Mouse (Mus musculus): ENCODE measurements around the gene Tomt.

DNA sequence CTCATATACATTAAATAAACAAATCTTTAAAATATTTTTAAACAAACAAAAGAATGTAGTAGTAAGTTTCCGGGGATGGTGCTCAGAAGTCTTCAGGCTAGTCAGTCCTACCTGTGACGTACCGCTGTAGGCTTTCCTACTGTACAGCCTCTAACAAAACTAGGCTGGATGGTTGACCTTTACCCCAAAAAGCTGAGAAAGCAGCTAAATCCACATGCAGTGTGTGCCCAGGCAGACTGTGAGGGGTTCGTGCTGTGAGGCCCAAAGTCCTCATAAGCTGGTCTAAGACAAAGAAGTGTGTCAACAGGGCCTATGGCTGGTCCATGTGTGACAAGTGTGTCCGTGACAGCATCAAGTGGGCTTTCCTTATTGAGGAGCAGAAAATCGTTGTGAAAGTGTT lies 53.3 kb downstream of the Tomt start:
- TF ChIP-seq CTCF (conservative IDR thresholded peaks at IDR 0.05; ENCODE audit: insufficient read depth, insufficient read length, low read depth, low read length) (no peak), POLR2A (IDR thresholded peaks at IDR 0.05; ENCODE audit: low read depth, low read length) (no peak)

Measured in kidney, adult 2 months (tissue).